Comparison of ENCODE assay signal across 13 mouse cellular contexts in the genomic region with DNA sequence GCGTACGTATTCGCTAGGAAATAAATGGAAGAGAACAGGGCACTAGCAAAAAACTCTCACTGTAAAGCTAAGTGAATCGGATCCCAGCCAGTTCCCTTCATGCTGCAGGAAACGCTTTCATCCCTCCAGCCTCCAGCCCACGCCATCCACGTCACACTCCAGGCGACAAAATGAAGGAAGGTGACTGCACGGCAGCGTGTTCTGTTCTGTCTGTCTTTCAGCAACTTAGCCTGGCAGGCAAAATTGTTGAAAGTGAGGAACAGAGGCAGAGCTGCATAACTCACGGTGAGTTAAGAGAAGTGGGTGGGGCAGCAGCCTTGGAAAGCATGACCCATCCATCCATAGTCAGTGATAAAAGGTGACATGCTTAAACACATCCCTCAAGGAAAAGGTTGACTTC.
DNase-seq lines count a peak whose midpoint lies in the region; ATAC-seq and TF ChIP-seq lines count a peak whose summit lies in the region.
"Had no signal": no experiment of that assay in that cellular context is flagged by ENCODE, and none has a peak within 500 bp of the region (broad histone marks: within the 10 kb centered on the region; RNA-seq: fewer than 3 reads in every experiment).

No protein-coding gene starts in this region.

- peak overlapping the region; percentile 28 for H3K4me2 ChIP-seq in kidney, postnatal 0 days (ENCODE audit: low read length)
- H3K4me2 ChIP-seq: forebrain, embryonic 12.5 days had no signal

- WGBS in kidney, postnatal 0 days, result 16% methylated on average over 11 of the region's 11 CpGs
- WGBS in kidney, adult 2 months, result 57% methylated on average over 11 of the region's 11 CpGs

- H3K36me3 ChIP-seq in kidney, postnatal 0 days (ENCODE audit: insufficient read depth, low read length), result no peaks in the 10 kb centered on the region
- no peaks in the 10 kb centered on the region for H3K36me3 ChIP-seq in kidney, adult 2 months (ENCODE audit: control insufficient read depth, insufficient read depth, low read length)
- H3K36me3 ChIP-seq: forebrain, embryonic 12.5 days had no signal

- no peaks in the 10 kb centered on the region for H3K27me3 ChIP-seq in kidney, postnatal 0 days (ENCODE audit: insufficient read depth, low read length)
- no peaks in the 10 kb centered on the region for H3K27me3 ChIP-seq in kidney, adult 2 months (replicated peaks; ENCODE audit: control insufficient read depth, insufficient read depth, low read length)
- H3K27me3 ChIP-seq: forebrain, embryonic 12.5 days; Patski had no signal

- no peak overlapping the region for H3K9ac ChIP-seq in kidney, postnatal 0 days (ENCODE audit: low read depth, low read length)
- H3K9ac ChIP-seq: forebrain, embryonic 12.5 days had no signal

- H3K9me3 ChIP-seq in kidney, postnatal 0 days (replicated peaks; ENCODE audit: low read length), result no peaks in the 10 kb centered on the region
- H3K9me3 ChIP-seq: forebrain, embryonic 12.5 days had no signal

- H3K4me3 ChIP-seq in kidney, postnatal 0 days (replicated peaks; ENCODE audit: low read depth, low read length), result no peak overlapping the region
- H3K4me3 ChIP-seq in kidney, adult 2 months (ENCODE audit: insufficient read depth, low read depth, low read length), result no peak overlapping the region
- H3K4me3 ChIP-seq: forebrain, embryonic 12.5 days had no signal

- H3K4me1 ChIP-seq in kidney, postnatal 0 days (replicated peaks; ENCODE audit: insufficient read depth, low read length), result peaks cover 34% of the 10 kb centered on the region
- peaks cover 6% of the 10 kb centered on the region; the same call in 1 of the 2 replicates for H3K4me1 ChIP-seq in kidney, adult 2 months (ENCODE audit: control insufficient read depth, insufficient read depth, low read length)

- peak; percentile 80 for ATAC-seq in frontal cortex, adult (ENCODE audit: low TSS enrichment)
- no peak for ATAC-seq in kidney, postnatal 0 days (replicated peaks; ENCODE audit: low FRiP score, low read depth)
- ATAC-seq: CD4-positive, CD25-positive, alpha-beta regulatory T cell, adult 4 months; Patski had no signal

- TF ChIP-seq POLR2A in kidney, adult 2 months (IDR thresholded peaks at IDR 0.05; ENCODE audit: low read depth, low read length), result no peak

- DNase-seq in frontal cortex, postnatal 10 days (ENCODE audit: low spot score in 2 of 2), result no peak
- peak; percentile 50 for DNase-seq in kidney, postnatal 0 days (ENCODE audit: low spot score)
- no peak for DNase-seq in kidney, adult 2 months
- DNase-seq in frontal cortex, postnatal 36 days (ENCODE audit: low spot score in 2 of 2), result peak; percentile 60 to 68
- DNase-seq in right cerebral cortex, postnatal 25 days, result peak; percentile 59
- DNase-seq in urinary bladder, postnatal 4 days (ENCODE audit: low spot score in 2 of 2), result no peak
- DNase-seq in cerebellum, postnatal 36 days, result no peak
- DNase-seq: heart, adult 18-20 months; kidney, adult 8-10 months had no signal

- TF ChIP-seq CTCF in kidney, postnatal 0 days (IDR thresholded peaks at IDR 0.05; ENCODE audit: low read depth), result no peak
- no peak for TF ChIP-seq CTCF in kidney, adult 2 months (conservative IDR thresholded peaks at IDR 0.05; ENCODE audit: insufficient read depth, insufficient read length, low read depth, low read length)

- peak overlapping the region; percentile 42; the same call in 1 of the 2 replicates for H3K27ac ChIP-seq in kidney, postnatal 0 days
- H3K27ac ChIP-seq in kidney, adult 2 months (ENCODE audit: insufficient read depth, low read depth, low read length), result no peak overlapping the region
- H3K27ac ChIP-seq: forebrain, embryonic 12.5 days had no signal

Comparison
In these comparisons a context has a peak if more than half of its experiments do, and no peak if none do; other contexts are left out.
1. DNase-seq: peak in kidney, postnatal 0 days (single experiment), frontal cortex, postnatal 36 days (2 of 2) and right cerebral cortex, postnatal 25 days (single experiment); none in frontal cortex, postnatal 10 days (0 of 2), kidney, adult 2 months (single experiment), urinary bladder, postnatal 4 days (0 of 2) and cerebellum, postnatal 36 days (0 of 2).